Mouse (Mus musculus): ENCODE measurements around the gene Ikzf4.

GRCm38 (mm10) chr10:128656731-128657130 lies 10.9 kb upstream of the Ikzf4 start:
- no peak for TF ChIP-seq POLR2A (IDR thresholded peaks at IDR 0.05; ENCODE audit: extremely low read depth, insufficient read depth, low read length)
- no peak for TF ChIP-seq CTCF (IDR thresholded peaks at IDR 0.05; ENCODE audit: extremely low read depth, insufficient read depth, low read length)
